Mouse (Mus musculus) right cerebral cortex, postnatal 4 days (tissue): ENCODE data around the gene Sema5a.

ENCODE experiments used
- DNase-seq: peaks from one replicate; pipeline ENCODE4 v3.0.0-alpha.2; 2022

Sema5a gene

DNA sequence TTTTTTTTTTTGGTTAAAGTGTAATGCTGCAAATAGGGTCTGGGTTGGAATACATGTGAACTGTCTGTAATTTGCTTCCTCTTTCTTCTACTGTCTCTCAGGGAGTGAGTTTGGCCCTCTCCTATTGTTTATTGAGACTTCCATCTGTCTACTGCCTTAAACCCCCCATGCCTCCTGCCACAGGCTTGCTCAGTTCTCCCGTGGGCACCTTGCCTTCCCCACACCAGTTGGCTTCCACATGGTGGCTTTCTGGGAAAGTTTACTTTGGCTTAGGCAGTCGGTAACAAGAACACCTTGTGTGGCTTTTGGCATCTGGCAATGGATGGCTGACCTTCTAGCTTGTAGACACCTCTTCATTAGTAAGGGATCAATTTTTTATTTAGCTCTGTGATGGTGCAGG, 10.2 kb downstream of the Sema5a start:
- DNase-seq: no peak

DNA sequence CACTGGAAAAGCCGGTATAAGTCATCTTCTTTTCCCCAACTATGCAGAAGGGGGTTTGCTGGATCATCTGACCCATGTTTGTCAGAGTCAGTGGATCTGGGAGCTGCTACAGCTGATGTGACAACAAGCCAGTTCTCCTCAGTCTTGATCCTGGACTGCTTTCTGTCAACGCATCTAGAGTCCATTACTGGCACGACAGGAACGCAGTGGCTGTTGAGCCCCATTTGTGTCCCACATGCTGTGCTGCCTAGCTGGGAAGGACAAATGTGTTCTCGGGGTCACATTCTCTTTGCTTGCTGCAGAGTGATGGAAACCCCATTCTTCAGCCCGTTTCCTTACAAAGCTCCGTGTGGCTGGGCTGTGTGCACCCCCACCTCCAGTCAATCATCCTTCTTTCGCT, 12.7 kb downstream of the Sema5a start:
- no peak for DNase-seq

DNA sequence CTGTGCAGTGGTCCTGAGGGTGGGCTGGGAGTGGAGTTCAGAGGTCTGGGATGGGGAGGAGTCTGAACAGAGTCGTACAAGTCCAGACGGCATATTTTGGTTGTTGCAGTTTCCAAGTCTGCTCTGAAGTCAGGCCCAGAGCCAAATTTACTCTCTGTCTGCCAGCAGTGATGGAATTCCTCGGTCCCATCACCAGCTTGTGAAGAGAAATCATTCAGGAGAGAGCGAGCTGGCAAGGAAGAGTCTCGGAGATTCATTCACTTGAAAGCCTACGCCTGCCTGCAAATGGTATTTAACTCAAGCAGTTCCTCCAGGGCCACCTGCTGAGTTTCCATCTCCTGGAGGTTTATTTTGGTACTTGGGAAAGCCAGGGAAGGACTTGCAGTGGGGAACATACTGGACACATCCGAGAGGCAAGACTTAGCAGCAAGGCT, 13.3 kb downstream of the Sema5a start:
- peak; percentile 42 for DNase-seq

DNA sequence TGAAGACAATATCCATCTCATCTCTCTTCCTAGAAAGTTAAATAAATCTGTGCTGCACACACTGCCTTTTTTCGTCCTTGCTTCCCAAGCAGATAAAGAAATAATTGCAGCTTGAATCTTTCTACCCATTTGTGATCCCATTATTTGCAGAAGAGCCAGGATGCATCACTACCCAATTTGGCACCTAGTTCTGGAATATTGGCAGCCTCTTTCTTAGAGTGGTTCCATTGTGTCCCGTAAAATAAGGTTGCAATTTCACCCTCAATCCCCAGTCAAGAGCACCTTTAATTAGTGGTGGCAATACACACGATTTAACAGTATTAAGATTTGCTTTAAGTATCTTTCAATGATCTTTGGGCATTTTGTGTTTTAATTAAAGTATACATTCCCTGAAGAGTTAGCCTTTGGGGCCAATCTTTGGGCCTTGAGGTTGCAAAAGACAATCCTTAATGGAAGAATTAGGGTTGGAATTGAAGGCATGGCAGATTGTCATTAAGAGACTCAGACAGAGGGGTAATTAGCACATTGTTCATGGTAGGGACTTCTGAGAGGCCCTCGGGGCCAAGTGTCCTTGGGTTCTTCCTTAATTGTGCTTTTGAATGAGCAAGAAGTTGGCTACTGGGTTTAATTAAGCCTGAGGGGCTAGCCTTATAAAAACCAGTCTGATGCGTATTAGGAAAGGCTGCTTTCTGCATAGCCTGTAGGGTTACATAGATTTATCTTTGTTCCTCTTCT, 14.9 kb downstream of the Sema5a start:
- DNase-seq: no peak

DNA sequence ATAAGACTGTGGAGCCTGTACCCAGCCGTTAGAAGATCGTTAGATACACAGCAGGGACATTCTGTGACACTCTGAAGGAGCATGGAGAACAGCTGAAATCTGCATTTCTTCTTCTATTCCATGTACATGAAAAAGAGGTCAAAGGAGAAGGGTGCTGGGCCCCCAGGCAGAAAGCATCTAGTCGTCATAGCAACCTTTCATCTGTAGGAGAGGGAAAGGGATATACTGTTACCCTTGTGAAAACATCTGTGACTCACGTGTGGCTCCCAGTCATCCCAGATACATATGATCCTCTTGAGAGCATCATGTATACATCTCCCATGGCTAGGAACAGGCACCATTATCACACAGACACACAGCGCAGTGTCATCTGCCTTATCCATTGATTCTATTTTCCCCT, 16.3 kb downstream of the Sema5a start:
- DNase-seq: no peak

DNA sequence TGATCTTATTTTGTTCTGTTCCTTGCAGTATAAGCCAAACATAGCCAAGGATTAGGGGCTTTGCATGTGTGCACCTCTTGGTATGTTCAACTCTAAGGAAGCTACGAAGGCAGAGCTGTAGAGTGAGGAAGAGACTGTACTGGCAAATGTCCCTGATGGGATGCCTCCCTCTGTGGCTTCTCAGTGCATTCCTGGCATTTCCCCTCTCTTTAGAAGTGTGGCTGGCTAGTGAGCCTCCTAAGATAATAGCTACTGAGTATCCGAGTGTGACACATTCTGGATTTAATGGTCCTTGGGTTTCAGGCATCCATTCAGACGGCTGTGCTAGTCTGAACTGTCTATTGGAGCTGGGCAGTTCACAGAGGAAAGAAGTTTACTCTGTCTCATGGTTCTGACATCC, 19.0 kb downstream of the Sema5a start:
- DNase-seq: no peak

DNA sequence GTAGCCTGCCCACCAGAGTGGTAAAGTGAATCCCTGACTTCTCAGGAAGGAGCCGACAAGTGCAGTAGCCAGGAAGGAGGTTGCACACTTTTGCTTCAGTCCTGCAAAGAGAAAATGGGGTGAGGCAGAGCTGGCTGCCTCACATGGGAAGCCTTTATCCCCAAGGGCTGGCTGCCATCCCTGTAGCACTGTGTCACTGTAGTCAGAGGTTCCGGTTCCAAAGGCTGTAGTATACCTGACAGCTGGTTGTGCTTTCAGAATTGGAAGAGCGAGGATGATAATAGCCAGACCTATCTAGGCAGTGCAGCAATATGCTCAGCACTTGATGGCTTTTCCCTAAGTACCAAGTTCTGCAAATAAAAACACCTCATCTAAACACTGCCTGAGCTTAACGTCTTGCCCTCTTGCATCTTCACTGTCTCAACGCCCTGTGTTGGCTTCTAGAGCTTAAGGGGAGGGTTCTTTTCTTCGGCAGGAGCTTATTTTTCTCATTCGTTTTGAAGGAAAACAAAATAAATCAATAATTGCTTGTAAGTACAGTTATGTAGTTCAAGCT, 20.3 kb downstream of the Sema5a start:
- DNase-seq: no peak

DNA sequence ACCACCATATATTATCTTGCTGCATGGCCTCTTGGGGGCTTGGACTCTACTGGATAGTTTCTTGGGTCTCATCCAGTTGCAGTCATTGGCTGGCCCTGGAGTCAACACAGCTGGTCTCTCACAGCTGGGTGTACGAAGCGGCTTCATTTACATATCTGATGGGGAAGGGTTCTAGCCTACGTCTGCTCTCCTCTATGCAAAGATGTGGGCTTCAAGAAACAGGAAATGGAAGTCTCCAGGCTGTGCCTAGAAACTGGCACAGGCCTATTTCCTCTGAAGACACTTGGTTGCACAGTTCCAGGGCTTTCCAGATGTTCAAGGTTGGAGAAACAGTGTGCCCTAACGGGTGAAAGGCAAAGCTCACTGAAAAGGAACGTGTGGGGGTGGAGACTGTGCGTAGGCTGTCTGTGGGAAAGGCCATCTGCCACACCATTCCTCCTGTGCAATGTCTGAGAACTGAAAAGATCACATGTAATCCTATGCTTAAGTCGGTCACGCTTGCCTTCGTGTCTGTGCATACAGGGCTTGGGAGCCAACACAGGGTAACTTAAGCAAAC, 20.8 kb downstream of the Sema5a start:
- DNase-seq: no peak

DNA sequence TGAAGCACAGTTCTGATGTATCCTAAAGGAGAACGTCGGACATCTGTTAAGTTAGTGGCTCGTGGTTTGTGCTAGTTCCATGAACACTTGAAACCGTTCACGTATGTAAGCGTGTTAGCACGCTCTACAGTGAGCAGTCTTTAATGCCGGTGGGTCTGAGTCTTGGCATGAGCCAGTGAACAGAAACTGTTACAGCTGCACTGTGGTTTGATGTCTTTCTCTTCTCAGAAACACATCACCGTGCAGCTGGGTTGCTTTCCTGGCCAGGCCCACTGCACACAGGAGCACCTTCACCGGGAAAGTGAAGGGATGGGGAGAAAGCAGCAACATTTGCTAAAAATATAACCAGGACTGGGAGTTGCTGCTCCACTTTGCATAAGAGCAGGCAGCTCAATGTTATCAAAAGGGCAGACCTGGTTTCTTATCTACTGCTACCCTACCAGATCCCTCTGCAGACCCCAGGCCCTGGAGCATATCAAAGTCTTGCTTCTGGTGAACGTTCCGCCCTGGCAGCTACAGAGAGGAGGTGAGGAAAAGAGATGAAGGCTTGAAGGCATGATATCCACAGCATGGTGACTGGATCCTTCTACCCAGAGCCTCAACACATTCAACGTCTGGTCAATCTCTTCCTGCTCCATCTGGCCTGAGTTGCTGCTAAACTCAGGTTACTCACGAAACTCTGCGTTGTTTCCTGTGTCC, 21.7 kb downstream of the Sema5a start:
- no peak for DNase-seq

DNA sequence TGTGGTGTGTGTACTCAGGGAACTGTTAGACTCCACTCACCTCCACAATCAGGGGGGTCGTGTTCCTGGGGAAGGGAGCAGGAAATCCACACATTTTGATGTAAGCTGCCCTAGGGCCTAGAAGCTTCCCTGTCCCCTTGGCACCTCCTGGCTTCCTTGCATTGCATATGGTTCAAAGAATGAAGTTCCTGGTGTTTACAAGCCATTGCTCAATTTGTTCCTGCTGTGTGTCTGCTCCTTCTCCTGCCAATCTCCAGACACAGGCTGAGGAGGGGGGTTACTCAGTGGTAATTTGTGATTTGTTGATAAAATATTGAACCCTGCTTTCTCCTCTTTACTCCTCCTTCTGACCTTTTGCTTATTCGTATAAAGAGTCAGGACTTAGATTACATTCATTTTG, 25.5 kb downstream of the Sema5a start:
- no peak for DNase-seq

DNA sequence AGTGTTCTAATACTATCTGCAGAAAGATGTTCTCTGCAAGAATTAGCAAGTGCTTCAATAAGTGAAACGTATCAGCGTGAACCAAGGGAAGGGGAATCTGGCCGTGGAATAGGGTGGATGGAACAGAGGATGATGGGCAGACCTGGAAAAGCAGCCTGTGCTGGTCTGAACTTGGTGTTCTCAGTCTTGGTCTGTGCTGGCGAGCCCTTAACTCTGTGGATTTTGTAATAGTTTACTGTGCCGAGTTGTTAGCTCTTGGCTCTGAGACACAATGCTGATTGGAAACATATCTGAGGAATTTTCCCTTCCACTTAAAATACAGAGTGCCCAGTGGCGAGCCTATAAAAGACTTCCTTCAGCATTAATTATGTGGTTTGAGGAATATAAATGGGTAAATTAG, 29.3 kb downstream of the Sema5a start:
- no peak for DNase-seq

DNA sequence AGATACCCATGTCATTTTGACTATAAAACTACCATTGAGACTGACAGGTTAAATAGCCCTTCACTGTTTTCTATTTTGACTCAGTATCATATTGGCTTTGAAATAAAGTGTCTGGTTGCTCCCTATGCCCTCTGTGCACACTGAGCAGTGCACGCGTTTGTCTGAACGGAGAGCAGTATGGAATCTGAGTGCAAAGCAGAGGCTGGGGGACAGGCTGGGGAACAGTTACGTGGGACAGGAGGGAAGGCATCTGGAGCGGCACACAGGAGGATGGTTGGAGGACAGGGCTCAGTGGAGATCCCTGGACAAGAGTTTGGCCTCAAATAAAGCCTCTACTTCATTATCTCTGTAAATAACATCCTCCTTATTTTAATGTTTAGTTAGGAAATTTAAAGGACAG, 30.4 kb downstream of the Sema5a start:
- DNase-seq: no peak

DNA sequence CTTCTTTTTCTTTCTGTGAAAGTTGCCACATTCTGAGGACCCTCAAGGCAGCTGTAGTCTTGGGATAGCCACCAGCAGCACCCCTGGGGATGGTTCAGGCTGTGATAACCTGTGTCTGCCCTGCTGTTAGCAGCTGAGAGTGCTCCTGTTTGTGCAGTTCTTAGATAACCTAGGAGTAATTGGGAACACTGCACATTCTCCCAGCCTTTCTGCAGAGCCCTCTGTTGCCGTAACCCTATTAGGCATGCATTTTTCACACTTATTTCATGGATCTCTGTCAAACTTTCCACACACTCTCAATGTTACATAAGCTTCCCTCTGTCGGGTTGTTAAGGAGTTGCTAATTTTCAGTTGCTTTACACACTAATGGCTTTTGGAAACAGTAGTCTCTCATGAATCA, 34.0 kb downstream of the Sema5a start:
- no peak for DNase-seq

DNA sequence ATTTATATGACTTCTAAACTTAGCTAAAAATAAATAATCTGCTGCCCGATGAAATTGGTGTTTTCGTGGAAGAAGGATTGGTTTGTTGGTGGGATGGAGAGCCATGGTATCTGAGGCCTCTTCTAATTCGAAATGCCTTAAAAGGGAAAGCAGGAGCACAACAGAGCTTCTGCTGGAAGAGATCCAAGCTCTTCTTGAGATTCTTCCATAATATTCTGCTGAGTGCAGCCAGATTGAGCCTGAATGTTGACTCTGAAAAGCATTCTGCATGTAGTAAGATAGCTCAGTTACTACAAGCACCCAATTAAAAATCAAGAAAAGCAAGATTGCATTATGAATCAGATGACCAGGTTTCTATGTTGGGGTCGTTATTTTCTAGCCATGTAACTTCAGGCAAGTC, 36.8 kb downstream of the Sema5a start:
- DNase-seq: no peak

DNA sequence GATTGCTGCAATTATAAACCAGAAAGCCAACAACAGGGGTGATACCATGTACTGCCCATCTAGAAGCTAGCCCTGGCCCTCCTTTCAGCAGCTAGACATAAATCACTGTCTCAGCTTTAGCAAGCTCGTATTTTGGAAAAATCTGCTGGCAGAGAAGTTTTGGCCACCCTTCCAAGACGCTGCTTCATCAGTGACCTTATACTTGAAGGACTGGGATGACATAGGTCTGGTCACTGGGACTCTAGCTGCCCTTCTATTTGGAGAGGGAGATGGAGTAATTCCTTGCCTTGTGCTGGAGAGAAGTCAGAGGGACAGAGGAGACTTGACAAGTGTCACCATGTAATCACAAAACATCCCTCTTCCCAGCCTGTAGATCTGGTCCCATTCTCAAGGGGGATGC, 40.1 kb downstream of the Sema5a start:
- no peak for DNase-seq

DNA sequence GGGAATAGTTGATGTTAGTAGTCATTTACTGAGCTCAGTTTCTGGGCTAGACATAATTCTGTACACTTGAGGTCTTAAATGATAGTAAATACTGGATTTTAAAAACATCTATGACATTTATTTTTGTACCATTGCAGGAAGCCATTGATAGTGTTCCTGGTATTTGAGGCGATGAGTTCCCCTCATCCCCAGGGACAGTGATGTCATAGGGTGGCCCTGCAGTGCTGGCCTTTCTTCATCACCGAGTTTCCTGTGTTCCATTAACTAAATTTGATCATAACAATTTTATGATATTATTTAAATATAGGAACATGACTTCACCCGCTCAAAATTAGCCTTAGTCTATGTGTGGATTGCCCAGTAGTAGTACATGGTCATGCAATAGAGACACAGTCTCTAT, 41.7 kb downstream of the Sema5a start:
- no peak for DNase-seq

DNA sequence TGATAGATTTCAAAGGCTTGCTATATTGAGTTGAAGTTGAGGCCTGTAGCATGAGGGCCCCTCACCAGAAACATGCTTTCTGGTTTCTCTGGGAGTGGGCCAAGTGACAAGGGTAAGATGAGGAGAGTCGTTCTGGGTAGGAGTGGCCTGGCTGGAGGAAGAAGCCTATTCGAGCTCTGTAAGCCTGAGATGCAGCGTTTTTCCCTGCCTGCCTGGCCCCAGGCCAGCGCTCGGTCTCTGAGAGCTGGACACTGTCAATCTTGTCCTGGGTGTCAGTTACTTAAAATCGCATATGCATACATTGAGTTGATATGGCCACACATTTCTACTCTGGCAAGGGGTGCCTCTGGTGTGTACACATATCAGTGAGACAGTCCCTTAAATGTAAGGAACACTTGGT, 43.9 kb downstream of the Sema5a start:
- no peak for DNase-seq

DNA sequence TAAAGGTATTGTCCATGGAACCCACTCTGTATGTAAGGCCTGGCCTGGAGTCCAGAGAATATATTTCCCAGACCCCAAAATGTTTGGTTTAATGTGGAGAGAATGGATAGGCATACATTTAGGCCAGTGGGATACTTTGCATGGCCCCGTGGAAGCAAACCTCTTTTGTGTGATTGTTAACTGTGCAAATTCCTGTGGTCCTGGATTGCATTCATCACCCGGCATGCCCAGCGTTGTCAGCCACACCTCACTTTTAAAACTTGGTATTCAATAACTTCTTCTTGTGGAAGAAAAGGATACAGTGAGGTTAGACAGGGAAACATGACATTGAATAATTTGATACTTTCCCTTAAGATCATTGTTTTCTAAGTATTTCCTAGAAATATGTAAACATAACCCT, 46.4 kb downstream of the Sema5a start:
- no peak for DNase-seq

DNA sequence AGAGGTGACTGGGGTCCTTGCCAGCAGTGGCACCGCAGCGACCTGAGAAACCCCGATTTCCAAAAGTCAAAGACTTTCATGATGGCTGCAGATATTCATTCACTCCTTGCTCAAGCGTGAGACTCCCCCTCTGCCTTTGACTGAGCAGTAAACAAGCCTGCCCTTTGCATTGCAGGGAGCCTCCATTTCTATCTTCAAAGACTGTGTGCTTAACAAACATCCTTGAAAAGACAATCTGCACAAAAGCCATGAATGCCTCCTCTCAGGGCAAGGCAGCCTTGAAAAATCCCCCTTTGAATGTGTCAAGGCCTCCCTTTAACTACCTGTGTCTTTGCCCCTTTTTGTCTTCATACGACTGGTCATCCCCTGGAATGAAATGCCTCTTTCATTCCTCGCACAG, 51.9 kb downstream of the Sema5a start:
- no peak for DNase-seq

DNA sequence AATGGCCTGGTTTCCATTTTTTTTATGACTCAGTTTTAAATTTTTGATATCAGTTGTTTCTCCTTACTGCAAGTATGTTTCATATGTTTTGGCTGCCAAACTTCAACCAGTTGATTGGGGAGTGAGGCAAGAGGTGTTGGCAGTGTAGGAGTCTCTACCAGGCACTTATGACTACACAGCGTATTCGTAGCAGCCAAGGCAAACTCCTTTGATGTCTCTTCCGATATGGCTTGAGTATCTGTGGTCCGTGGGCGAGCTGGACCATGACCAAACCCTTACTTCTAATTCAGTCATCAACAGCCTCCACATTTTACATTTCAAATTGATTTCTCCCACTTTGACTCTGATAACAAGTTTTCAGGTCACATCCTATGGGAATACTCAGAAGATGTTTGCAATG, 52.7 kb downstream of the Sema5a start:
- DNase-seq: no peak

DNA sequence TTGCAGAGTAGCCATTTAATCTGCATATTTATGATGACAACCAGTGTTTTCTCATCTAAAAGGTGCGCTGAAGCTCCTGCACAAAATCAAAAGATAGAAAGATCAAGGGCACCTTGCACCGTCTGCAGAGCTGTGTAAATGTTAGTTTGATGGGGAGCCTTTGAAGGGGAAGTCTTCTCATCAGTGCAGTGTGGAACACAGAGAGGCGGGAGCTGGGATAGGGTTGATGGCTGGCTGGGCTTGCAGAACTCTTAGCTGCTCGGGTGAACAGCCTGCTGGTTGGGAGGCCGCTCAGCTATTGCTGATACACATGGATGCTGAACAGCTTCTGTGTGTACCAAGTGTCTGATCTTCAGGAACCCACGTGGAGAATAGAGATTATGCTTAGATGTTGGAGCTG, 53.9 kb downstream of the Sema5a start:
- DNase-seq: no peak

DNA sequence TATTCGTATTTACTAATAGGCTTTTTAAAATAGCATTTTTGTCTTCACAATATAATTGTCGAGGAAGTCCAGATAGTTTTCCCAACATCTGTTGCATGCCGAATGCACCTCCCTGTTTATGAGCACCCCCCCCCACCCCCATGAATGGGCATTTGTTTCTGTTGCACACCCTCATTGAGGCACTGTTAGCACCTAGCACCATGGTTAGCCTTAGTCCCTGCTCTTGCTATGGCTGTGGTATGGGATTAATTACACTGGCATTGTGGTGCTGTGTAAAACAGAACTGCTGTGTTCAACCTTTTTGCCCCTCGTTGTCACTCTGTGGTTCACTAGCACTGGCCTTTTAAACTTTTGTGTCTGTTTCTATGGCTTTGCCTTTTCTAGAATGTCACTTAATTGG, 56.4 kb downstream of the Sema5a start:
- DNase-seq: no peak

DNA sequence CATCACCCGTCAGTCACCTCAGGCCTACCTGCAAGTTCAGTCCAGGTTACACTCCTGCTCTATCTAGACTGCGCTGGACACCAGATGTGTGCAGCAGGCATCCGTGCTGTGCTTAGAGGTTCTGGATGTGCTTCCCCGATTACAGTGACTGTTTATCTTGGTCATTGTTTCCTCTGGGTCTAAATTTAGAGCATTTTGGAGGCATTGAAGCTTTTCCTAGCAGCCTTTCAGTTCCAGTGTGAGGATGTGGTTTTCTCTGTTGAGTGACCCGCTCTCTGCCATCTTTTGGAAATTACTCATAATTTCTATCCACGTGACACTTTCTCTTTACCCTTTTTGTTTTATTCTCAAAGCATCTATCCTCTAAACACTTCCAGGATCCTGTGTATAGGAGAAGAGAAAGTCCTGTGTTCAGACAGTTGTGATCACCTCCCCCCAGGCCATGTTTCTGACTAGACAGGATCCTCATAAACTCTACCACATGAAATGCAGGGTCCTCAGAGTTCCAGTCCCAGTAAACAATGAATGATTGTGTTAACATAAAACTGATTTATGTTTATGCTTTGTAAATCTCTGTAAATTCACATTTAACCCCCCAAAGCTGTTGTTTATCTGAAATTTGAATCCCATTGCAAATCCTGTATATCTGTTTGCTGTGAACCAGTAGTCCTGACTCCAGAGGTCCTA, 62.1 kb downstream of the Sema5a start:
- no peak for DNase-seq

DNA sequence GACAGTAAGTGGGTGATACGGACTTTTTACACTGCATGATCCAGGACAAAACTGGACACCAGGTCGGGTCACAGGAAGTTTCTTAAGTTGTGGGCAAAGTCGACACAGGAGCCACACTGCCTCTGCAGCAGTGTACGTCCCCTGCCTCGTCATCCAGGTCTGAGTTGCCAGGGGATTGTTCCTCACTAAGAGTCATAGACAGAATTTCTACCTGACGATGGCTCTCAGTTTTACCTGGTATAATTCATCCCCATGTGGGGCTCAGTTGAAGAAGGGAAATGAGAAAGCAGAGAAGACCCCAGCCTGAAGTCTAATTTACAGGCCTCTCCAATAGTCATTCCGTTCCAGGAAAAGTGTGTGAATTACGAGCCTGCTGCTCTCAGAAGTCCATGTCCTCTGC, 66.2 kb downstream of the Sema5a start:
- no peak for DNase-seq
